Mouse (Mus musculus) neural tube, embryonic 15.5 days (tissue): Measurements from ENCODE around the gene Cacng1. TPM values are rescaled to one million over a fixed set of nuclear protein-coding genes. Genes with fewer than 3 reads are reported as not detected.

Source experiments
- ATAC-seq: fragments of 200-750 bp; cut with Nextera tagmentation; 2 replicates; pipeline ENCODE4 v1.8.0; 2017; ENCODE audit warnings: mild to moderate bottlenecking, moderate TSS enrichment, moderate library complexity; ENCODE audit not compliant: low FRiP score
- H3K27ac ChIP-seq: fragments of 300-500 bp; sonication (generic); replicated peaks from 2 replicates; pipeline ENCODE4 v1.5.1; 2015; ENCODE audit warnings: mild to moderate bottlenecking, inconsistent platforms
- H3K27me3 ChIP-seq: fragments of 300-500 bp; sonication (generic); replicated peaks from 2 replicates; pipeline ENCODE4 v1.6.1; 2015; ENCODE audit warnings: inconsistent platforms
- H3K36me3 ChIP-seq: fragments of 300-500 bp; sonication (generic); 2 replicates; pipeline ENCODE4 v1.6.1; 2015; ENCODE audit warnings: inconsistent platforms
- H3K4me1 ChIP-seq: fragments of 300-500 bp; sonication (generic); 2 replicates; pipeline ENCODE4 v1.6.1; 2015; ENCODE audit warnings: inconsistent platforms
- H3K4me2 ChIP-seq: fragments of 300-500 bp; sonication (generic); 2 replicates; pipeline ENCODE4 v1.6.1; 2015; ENCODE audit warnings: inconsistent platforms, mild to moderate bottlenecking, moderate library complexity
- H3K4me3 ChIP-seq: fragments of 300-500 bp; sonication (generic); replicated peaks from 2 replicates; pipeline ENCODE4 v1.5.1; 2015; ENCODE audit warnings: mild to moderate bottlenecking, inconsistent platforms
- H3K9ac ChIP-seq: fragments of 300-500 bp; sonication (generic); replicated peaks from 2 replicates; pipeline ENCODE4 v1.6.1; 2015; ENCODE audit warnings: mild to moderate bottlenecking, inconsistent platforms
- H3K9me3 ChIP-seq: fragments of 300-500 bp; sonication (generic); replicated peaks from 2 replicates; pipeline ENCODE4 v1.6.1; 2016; ENCODE audit warnings: inconsistent platforms
- WGBS: fragments of 180-500 bp; shearing (Covaris S2); methylation state at CpG from one replicate; pipeline ENCODE4 v1.1.7; 2015; ENCODE audit warnings: mixed read lengths; 5-methylcytosine and 5-hydroxymethylcytosine counted together
- polyA plus RNA-seq: library from polyadenylated mRNA; unstranded; fragments of >200 nt; fragmentation: Nextera tagmentation; extraction: Ambion mirVana; gene quantifications from 2 replicates; pipeline ENCODE4 v1.2.1, GENCODE M21; 2015

Cacng1 gene
- polyA plus RNA-seq, 1 experiment from 2014 or later: 1.9 TPM

GRCm38 (mm10) chr11:107734133-107734532 lies 17.8 kb upstream of the Cacng1 start:
- Histone ChIP-seq H3K36me3 (peaks cover 40% of the 10 kb centered on the region), H3K27me3 (no peaks in the 10 kb centered on the region), H3K9me3 (no peaks in the 10 kb centered on the region), H3K27ac (no peak overlapping the region), H3K9ac (no peak overlapping the region), H3K4me1 (no peaks in the 10 kb centered on the region), H3K4me2 (no peak overlapping the region), H3K4me3 (no peak overlapping the region)
- ATAC-seq: no peak
- WGBS: 84% methylated on average over 7 of the region's 7 CpGs

- Histone ChIP-seq H3K9me3 (no peaks in the 10 kb centered on the region), H3K27me3 (no peaks in the 10 kb centered on the region), H3K4me2 (no peak overlapping the region), H3K36me3 (peaks cover 34% of the 10 kb centered on the region), H3K4me3 (no peak overlapping the region), H3K4me1 (0 out of 2 replicates have a peak, but pooled peaks cover 2% of the 10 kb centered on the region), H3K9ac (no peak overlapping the region), H3K27ac (0 out of 2 replicates have a peak overlapping the region, but pooled peaks have one; percentile 18)
- ATAC-seq: no peak
- 84% methylated on average over 5 of the region's 5 CpGs for WGBS
Measured at GRCm38 (mm10) chr11:107731498-107731897, 15.2 kb upstream of the Cacng1 start.

DNA sequence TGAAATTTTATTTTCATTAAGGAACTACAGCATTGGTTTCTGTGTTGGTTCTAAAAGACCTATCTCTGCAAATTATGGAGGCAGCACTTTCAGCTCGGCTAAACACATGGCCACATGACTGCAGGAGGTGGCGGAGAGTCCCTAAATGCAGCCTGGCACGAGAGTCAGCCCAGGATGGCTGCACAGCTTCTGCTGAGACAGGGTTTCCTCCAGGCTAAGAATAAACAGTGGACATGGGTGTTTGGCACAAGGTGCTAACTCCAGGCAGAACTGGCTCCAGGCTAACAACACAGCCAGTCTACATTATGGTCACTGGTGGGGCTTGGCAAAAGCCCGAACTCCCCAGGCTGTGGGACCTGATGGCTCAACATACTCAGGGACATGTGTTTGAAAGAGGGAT lies 14.6 kb upstream of the Cacng1 start:
- no peak for ATAC-seq
- WGBS: 79% methylated on average over 4 of the region's 4 CpGs

DNA sequence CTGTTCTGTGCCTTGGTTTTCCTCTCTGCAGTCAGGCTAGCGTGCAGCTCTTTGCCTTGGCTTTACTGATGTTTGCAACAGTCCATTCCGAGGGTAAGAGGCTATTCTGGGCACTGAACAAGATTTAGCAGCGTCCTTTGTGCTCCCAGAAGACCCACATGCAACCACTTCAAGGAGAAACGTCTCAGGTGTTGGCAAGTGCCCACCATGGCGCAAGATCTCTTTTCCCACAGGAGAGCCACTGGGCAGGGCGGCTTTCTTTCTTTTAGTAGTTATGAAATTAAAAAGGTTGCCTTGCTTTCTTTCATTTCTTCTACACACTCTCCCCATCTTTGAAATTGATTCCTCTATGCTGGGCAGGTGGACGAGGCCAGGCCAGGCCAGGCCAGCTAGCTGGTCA lies 12.8 kb upstream of the Cacng1 start:
- H3K27ac ChIP-seq: 0 out of 2 replicates have a peak overlapping the region, but pooled peaks have one; percentile 28
- no peaks in the 10 kb centered on the region for H3K9me3 ChIP-seq
- ATAC-seq: no peak
- no peak overlapping the region for H3K9ac ChIP-seq
- WGBS: 81% methylated on average over 7 of the region's 7 CpGs
- no peak overlapping the region for H3K4me3 ChIP-seq
- no peaks in the 10 kb centered on the region for H3K27me3 ChIP-seq
- H3K36me3 ChIP-seq: peaks cover 15% of the 10 kb centered on the region
- H3K4me1 ChIP-seq: 0 out of 2 replicates have a peak, but pooled peaks cover 2% of the 10 kb centered on the region
- no peak overlapping the region for H3K4me2 ChIP-seq

More for the DNA sequence above, 14.6 kb upstream of the Cacng1 start:
- H3K27me3 ChIP-seq: no peaks in the 10 kb centered on the region
- no peak overlapping the region for H3K4me2 ChIP-seq
- H3K9me3 ChIP-seq: no peaks in the 10 kb centered on the region
- peaks cover 31% of the 10 kb centered on the region for H3K36me3 ChIP-seq
- H3K27ac ChIP-seq: 0 out of 2 replicates have a peak overlapping the region, but pooled peaks have one; percentile 18
- H3K9ac ChIP-seq: no peak overlapping the region
- no peak overlapping the region for H3K4me3 ChIP-seq
- 0 out of 2 replicates have a peak, but pooled peaks cover 2% of the 10 kb centered on the region for H3K4me1 ChIP-seq

DNA sequence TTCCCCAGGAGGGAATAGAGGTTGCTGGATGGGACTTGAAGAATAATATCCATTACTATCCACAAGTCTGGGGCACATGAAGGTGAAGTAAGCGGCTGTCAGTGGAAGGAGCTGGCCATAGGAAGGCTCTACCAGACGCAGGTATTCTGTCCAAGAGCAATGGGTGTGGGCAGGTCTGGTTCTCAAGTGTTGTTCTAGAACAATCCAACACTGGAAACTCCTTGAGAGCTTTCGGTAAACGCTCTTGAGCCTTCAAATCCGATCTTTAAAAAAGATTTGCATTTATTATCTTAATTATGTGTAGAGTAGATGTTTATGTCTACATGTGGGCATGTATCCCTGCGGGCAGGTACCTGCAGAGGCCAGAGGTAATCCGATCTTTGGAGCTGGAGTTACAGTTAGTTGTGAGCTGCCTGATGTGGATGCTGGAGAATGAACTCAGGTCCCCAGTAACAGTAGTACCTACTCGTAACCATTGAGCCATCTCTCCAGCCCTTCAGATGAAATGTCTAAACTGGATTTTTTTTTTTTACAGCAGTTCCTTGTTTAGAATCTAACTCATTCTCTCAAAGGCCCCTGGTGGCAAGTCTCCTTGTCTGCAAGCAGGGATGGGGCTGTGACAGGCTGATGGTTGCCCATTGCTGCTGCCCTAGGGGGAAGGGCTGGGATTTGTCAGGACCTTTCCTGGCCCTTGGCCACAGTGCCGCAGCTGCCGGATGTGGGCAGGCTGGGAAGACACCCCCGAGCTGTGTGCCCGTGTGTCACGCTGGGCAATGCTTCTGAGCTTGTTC lies 11.9 kb upstream of the Cacng1 start:
- Histone ChIP-seq H3K4me2 (no peak overlapping the region), H3K27ac (no peak overlapping the region), H3K27me3 (no peaks in the 10 kb centered on the region), H3K4me1 (0 out of 2 replicates have a peak, but pooled peaks cover 2% of the 10 kb centered on the region), H3K9me3 (no peaks in the 10 kb centered on the region), H3K9ac (no peak overlapping the region), H3K36me3 (peaks cover 8% of the 10 kb centered on the region), H3K4me3 (no peak overlapping the region)
- ATAC-seq: no peak
- WGBS: 81% methylated on average over 13 of the region's 13 CpGs

DNA sequence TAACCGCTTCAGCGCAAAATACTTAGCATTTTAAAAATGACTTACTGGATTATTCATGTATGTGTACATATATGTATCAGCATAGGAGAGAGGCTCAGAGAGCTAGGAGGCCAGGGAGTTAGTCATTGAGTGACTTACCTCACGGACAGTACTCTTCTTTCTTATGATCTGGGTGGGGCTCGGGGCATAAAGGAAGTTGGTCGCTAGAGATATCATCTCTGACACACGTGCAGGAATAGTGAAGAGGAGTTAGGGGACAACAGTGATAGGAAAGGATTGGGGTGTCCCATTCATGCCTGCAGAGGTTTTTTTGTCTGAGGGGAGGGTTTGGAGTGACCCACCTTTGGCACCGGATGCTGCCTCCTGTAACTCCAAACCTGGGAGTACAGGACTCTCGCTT lies 8.3 kb upstream of the Cacng1 start:
- H3K4me2 ChIP-seq: no peak overlapping the region
- H3K27me3 ChIP-seq: no peaks in the 10 kb centered on the region
- 93% methylated on average over 8 of the region's 8 CpGs for WGBS
- H3K4me1 ChIP-seq: 0 out of 2 replicates have a peak, but pooled peaks cover 2% of the 10 kb centered on the region
- no peaks in the 10 kb centered on the region; the same call in 1 of the 2 replicates for H3K9me3 ChIP-seq
- no peak overlapping the region for H3K9ac ChIP-seq
- no peaks in the 10 kb centered on the region for H3K36me3 ChIP-seq
- H3K4me3 ChIP-seq: no peak overlapping the region
- H3K27ac ChIP-seq: no peak overlapping the region
- no peak for ATAC-seq

GRCm38 (mm10) chr11:107721057-107721456 lies 4.7 kb upstream of the Cacng1 start:
- H3K36me3 ChIP-seq: no peaks in the 10 kb centered on the region
- no peak for ATAC-seq
- WGBS: 88% methylated on average over 7 of the region's 7 CpGs

DNA sequence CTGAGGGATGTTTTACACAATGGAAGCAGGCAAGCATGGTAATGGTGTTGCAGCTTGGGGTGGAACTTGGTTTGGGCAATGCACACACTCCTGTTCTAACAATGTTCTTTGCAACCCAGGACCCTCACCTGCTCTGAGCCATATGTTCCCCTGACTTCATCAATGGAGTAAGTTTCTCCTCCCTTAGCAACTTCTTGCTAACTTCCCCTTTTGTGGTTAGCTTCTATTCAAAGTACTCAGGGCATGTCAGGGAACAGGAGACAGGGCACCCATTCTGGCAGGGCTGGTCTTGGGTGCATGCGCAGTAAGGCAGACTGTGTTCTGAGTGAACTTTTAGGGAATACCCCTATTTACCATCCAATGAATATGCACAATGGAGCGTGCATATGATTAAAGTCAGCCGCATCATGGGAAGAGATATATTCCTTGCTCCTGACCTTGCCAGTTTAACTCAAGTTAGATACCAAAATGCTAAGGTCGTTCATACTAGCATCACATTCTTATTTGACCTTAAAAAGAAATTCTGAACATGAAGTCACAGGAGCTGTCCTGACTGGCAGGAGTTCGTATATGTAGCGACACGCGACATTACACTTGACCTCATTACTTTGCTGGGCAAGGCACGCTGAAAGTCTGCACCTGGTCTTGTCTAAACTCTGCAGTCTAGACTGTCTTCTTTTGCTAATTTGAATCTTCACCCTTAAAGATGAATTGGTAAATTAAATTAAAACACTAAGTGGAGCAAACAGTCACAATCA lies 4.1 kb upstream of the Cacng1 start:
- Histone ChIP-seq H3K4me1 (no peaks in the 10 kb centered on the region), H3K9ac (no peak overlapping the region), H3K4me2 (no peak overlapping the region), H3K27me3 (no peaks in the 10 kb centered on the region), H3K9me3 (no peaks in the 10 kb centered on the region; the same call in 1 of the 2 replicates), H3K4me3 (no peak overlapping the region), H3K36me3 (no peaks in the 10 kb centered on the region), H3K27ac (no peak overlapping the region)
- 86% methylated on average over 9 of the region's 9 CpGs for WGBS
- ATAC-seq: no peak

More at GRCm38 (mm10) chr11:107721057-107721456, 4.7 kb upstream of the Cacng1 start:
- H3K27ac ChIP-seq: no peak overlapping the region
- H3K27me3 ChIP-seq: no peaks in the 10 kb centered on the region
- no peaks in the 10 kb centered on the region for H3K4me1 ChIP-seq
- no peaks in the 10 kb centered on the region; the same call in 1 of the 2 replicates for H3K9me3 ChIP-seq
- no peak overlapping the region for H3K4me3 ChIP-seq
- H3K4me2 ChIP-seq: no peak overlapping the region
- H3K9ac ChIP-seq: no peak overlapping the region

- no peak overlapping the region for H3K4me2 ChIP-seq
- no peaks in the 10 kb centered on the region for H3K9me3 ChIP-seq
- 85% methylated on average over 7 of the region's 7 CpGs for WGBS
- ATAC-seq: no peak
- no peaks in the 10 kb centered on the region for H3K36me3 ChIP-seq
- no peaks in the 10 kb centered on the region for H3K4me1 ChIP-seq
- H3K9ac ChIP-seq: no peak overlapping the region
- H3K27me3 ChIP-seq: no peaks in the 10 kb centered on the region
- no peak overlapping the region for H3K4me3 ChIP-seq
- no peak overlapping the region for H3K27ac ChIP-seq
Measured at GRCm38 (mm10) chr11:107714368-107714767, 2.0 kb downstream of the Cacng1 start.

DNA sequence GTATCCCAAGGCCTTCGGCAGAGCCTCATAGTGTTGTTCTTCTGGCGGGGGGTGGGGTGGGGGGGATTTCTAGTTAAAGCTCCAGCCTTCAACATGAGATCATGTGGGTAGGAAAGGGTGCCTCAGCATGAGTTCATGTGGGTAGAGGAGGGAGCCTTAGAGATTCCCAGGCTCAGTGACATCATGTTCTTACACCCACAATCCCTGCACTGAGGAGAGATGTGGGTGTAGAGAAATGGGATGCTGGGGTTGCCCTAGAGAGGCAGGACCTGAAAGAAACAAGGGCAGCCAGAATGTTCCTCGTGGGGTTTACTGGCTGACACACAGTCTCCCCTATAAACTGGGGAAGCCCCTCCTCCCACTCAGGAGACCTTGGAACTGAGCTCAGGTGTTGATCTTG lies 5.9 kb downstream of the Cacng1 start:
- Histone ChIP-seq H3K27me3 (no peaks in the 10 kb centered on the region), H3K9me3 (no peaks in the 10 kb centered on the region), H3K9ac (no peak overlapping the region), H3K4me3 (no peak overlapping the region), H3K27ac (no peak overlapping the region), H3K4me2 (no peak overlapping the region), H3K4me1 (peaks cover 15% of the 10 kb centered on the region), H3K36me3 (no peaks in the 10 kb centered on the region)
- 85% methylated on average over 3 of the region's 3 CpGs for WGBS
- ATAC-seq: no peak

DNA sequence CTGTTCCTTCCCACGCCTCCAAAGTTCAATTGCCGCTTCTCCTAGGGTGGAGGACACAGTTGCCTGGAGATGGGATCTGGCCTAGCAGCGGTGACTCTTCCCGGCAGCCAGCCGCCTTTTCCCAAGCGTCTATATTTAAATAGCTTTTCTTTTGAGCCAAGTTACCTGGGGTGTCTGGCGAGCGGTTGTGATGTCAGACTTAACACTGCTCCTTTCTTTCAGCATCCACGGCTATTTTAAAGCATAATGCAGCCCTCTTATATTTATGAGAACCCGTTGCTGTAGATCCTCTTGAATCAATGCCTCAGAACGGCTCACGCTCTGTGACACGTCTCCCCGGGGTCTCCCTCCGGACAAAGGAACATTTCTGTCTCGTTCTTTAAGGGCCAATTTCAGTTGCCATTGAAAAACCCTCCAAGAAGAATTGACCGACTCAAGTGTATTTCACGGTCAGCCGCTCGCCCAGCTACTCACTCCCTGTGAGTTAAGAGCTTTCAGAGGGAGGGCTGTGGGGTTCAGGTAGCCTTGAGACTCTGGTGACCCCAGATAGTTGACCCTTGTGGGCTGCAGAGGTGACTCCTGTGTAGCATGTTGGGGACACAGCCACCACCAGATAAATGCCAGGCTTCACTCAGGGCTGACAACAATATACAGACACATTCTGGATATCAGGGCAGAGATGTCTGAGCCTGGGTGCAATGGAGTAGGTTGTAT lies 8.3 kb downstream of the Cacng1 start:
- Histone ChIP-seq H3K36me3 (no peaks in the 10 kb centered on the region), H3K27ac (no peak overlapping the region), H3K27me3 (0 out of 2 replicates have a peak, but pooled peaks cover 2% of the 10 kb centered on the region), H3K4me1 (peaks cover 27% of the 10 kb centered on the region), H3K4me2 (peak overlapping the region; percentile 19; the same call in 1 of the 2 replicates), H3K9ac (no peak overlapping the region), H3K9me3 (no peaks in the 10 kb centered on the region), H3K4me3 (no peak overlapping the region)
- WGBS: 18% methylated on average over 20 of the region's 20 CpGs
- no peak for ATAC-seq
